Mouse (Mus musculus) hindbrain, embryonic 13.5 days (tissue): ENCODE measurements around the gene Gstm5. TPM values are rescaled to one million over a fixed set of nuclear protein-coding genes. Genes with fewer than 3 reads are reported as not detected.

ENCODE experiments used
- ATAC-seq: fragments of 200-750 bp; cut with Nextera tagmentation; 2 replicates; pipeline ENCODE4 v1.8.0; 2017; ENCODE audit warnings: moderate TSS enrichment; ENCODE audit not compliant: low FRiP score
- H3K27ac ChIP-seq: fragments of 300-500 bp; sonication (generic); 2 replicates; pipeline ENCODE4 v1.5.1; 2015; ENCODE audit warnings: inconsistent platforms, mild to moderate bottlenecking, moderate library complexity
- H3K27me3 ChIP-seq: fragments of 300-500 bp; sonication (generic); 2 replicates; pipeline ENCODE4 v1.6.1; 2015; ENCODE audit warnings: mild to moderate bottlenecking, inconsistent platforms
- H3K36me3 ChIP-seq: fragments of 300-500 bp; sonication (generic); 2 replicates; pipeline ENCODE4 v1.6.1; 2015; ENCODE audit warnings: mild to moderate bottlenecking, inconsistent platforms
- H3K4me1 ChIP-seq: fragments of 300-500 bp; sonication (generic); replicated peaks from 2 replicates; pipeline ENCODE4 v1.6.1; 2015; ENCODE audit warnings: inconsistent platforms
- H3K4me2 ChIP-seq: fragments of 300-500 bp; sonication (generic); 2 replicates; pipeline ENCODE4 v1.6.1; 2015; ENCODE audit warnings: inconsistent platforms, mild to moderate bottlenecking, moderate library complexity
- H3K4me3 ChIP-seq: fragments of 300-500 bp; sonication (generic); 2 replicates; pipeline ENCODE4 v1.5.1; 2015; ENCODE audit warnings: mild to moderate bottlenecking, inconsistent platforms
- H3K9ac ChIP-seq: fragments of 300-500 bp; sonication (generic); 2 replicates; pipeline ENCODE4 v1.6.1; 2015; ENCODE audit warnings: mild to moderate bottlenecking, inconsistent platforms
- H3K9me3 ChIP-seq: fragments of 300-500 bp; sonication (generic); 2 replicates; pipeline ENCODE4 v1.6.1; 2016; ENCODE audit warnings: inconsistent platforms
- WGBS: fragments of 180-500 bp; shearing (Covaris S2); methylation state at CpG from one replicate; pipeline ENCODE4 v1.1.7; 2015; 5-methylcytosine and 5-hydroxymethylcytosine counted together
- polyA plus RNA-seq: library from polyadenylated mRNA; unstranded; fragments of >200 nt; fragmentation: Nextera tagmentation; extraction: Ambion mirVana; gene quantifications from 2 replicates; pipeline ENCODE4 v1.2.1, GENCODE M21; 2015

The Gstm5 gene
- polyA plus RNA-seq, 1 experiment from 2014 or later, result 243 TPM

GRCm38 (mm10) chr3:107862471-107862870 is 33.1 kb upstream of the Gstm5 start:
- H3K27me3 ChIP-seq, result no peaks in the 10 kb centered on the region; the same call in 1 of the 2 replicates
- H3K27ac ChIP-seq, result no peak overlapping the region
- H3K4me2 ChIP-seq, result no peak overlapping the region
- H3K4me1 ChIP-seq, result peaks cover 10% of the 10 kb centered on the region
- no peak overlapping the region for H3K4me3 ChIP-seq
- peak overlapping the region; percentile 35; the same call in 1 of the 2 replicates for H3K9ac ChIP-seq
- H3K36me3 ChIP-seq, result no peaks in the 10 kb centered on the region
- ATAC-seq, result no peak
- no peaks in the 10 kb centered on the region for H3K9me3 ChIP-seq
- WGBS, result 79% methylated on average over 2 of the region's 2 CpGs

- Histone ChIP-seq H3K27ac (0 out of 2 replicates have a peak overlapping the region, but pooled peaks have one; percentile 30), H3K36me3 (no peaks in the 10 kb centered on the region), H3K9ac (no peak overlapping the region), H3K27me3 (no peaks in the 10 kb centered on the region; the same call in 1 of the 2 replicates), H3K4me1 (peaks cover 11% of the 10 kb centered on the region), H3K4me3 (no peak overlapping the region), H3K4me2 (no peak overlapping the region), H3K9me3 (no peaks in the 10 kb centered on the region)
- no peak for ATAC-seq
- 80% methylated on average over 5 of the region's 5 CpGs for WGBS
These were observed 32.1 kb upstream of the Gstm5 start for GRCm38 (mm10) chr3:107863471-107863870.

- WGBS, result 14% methylated on average over 2 of the region's 2 CpGs
- ATAC-seq, result peak; percentile 83
- H3K9me3 ChIP-seq, result no peaks in the 10 kb centered on the region
- no peak overlapping the region for H3K9ac ChIP-seq
- no peaks in the 10 kb centered on the region; the same call in 1 of the 2 replicates for H3K27me3 ChIP-seq
- H3K36me3 ChIP-seq, result no peaks in the 10 kb centered on the region
- H3K4me3 ChIP-seq, result no peak overlapping the region
- peaks cover 17% of the 10 kb centered on the region for H3K4me1 ChIP-seq
- H3K4me2 ChIP-seq, result no peak overlapping the region
- H3K27ac ChIP-seq, result 0 out of 2 replicates have a peak overlapping the region, but pooled peaks have one; percentile 30
These were observed 31.6 kb upstream of the Gstm5 start for GRCm38 (mm10) chr3:107863898-107864603.

- Histone ChIP-seq H3K27me3 (no peaks in the 10 kb centered on the region; the same call in 1 of the 2 replicates), H3K9ac (no peak overlapping the region), H3K4me1 (peaks cover 27% of the 10 kb centered on the region), H3K4me3 (no peak overlapping the region), H3K4me2 (no peak overlapping the region), H3K36me3 (no peaks in the 10 kb centered on the region), H3K27ac (no peak overlapping the region), H3K9me3 (no peaks in the 10 kb centered on the region)
- 66% methylated on average over 10 of the region's 10 CpGs for WGBS
- no peak for ATAC-seq
These were observed 30.1 kb upstream of the Gstm5 start for GRCm38 (mm10) chr3:107865364-107866091.

- Histone ChIP-seq H3K27me3 (no peaks in the 10 kb centered on the region; the same call in 1 of the 2 replicates), H3K9me3 (no peaks in the 10 kb centered on the region), H3K27ac (no peak overlapping the region), H3K36me3 (no peaks in the 10 kb centered on the region), H3K4me3 (no peak overlapping the region), H3K4me2 (no peak overlapping the region), H3K9ac (no peak overlapping the region), H3K4me1 (peaks cover 27% of the 10 kb centered on the region)
- WGBS, result 6% methylated on average over 8 of the region's 8 CpGs
- peak; percentile 36 for ATAC-seq
These were observed 28.5 kb upstream of the Gstm5 start for GRCm38 (mm10) chr3:107867086-107867485.

GRCm38 (mm10) chr3:107868452-107868851 is 27.2 kb upstream of the Gstm5 start:
- H3K9ac ChIP-seq, result no peak overlapping the region
- no peaks in the 10 kb centered on the region; the same call in 1 of the 2 replicates for H3K27me3 ChIP-seq
- no peak overlapping the region for H3K4me3 ChIP-seq
- WGBS, result 93% methylated on average over 22 of the region's 22 CpGs
- H3K4me1 ChIP-seq, result peaks cover 24% of the 10 kb centered on the region
- no peak overlapping the region for H3K4me2 ChIP-seq
- H3K36me3 ChIP-seq, result no peaks in the 10 kb centered on the region
- ATAC-seq, result no peak
- no peak overlapping the region for H3K27ac ChIP-seq
- H3K9me3 ChIP-seq, result no peaks in the 10 kb centered on the region

GRCm38 (mm10) chr3:107869097-107869496 is 26.5 kb upstream of the Gstm5 start:
- Histone ChIP-seq H3K4me1 (peaks cover 20% of the 10 kb centered on the region), H3K36me3 (no peaks in the 10 kb centered on the region), H3K4me3 (no peak overlapping the region), H3K9me3 (no peaks in the 10 kb centered on the region), H3K4me2 (no peak overlapping the region), H3K9ac (peak overlapping the region; percentile 35; the same call in 1 of the 2 replicates), H3K27ac (peak overlapping the region; percentile 60), H3K27me3 (no peaks in the 10 kb centered on the region; the same call in 1 of the 2 replicates)
- 8% methylated on average over 7 of the region's 7 CpGs for WGBS
- 0 out of 2 replicates have a peak, but pooled peaks have one; percentile 29 for ATAC-seq

- Histone ChIP-seq H3K4me1 (peaks cover 20% of the 10 kb centered on the region), H3K4me3 (no peak overlapping the region), H3K36me3 (no peaks in the 10 kb centered on the region), H3K27ac (no peak overlapping the region), H3K4me2 (no peak overlapping the region), H3K9me3 (no peaks in the 10 kb centered on the region), H3K9ac (no peak overlapping the region), H3K27me3 (no peaks in the 10 kb centered on the region; the same call in 1 of the 2 replicates)
- WGBS, result 75% methylated on average over 4 of the region's 4 CpGs
- no peak for ATAC-seq
These were observed 25.7 kb upstream of the Gstm5 start for GRCm38 (mm10) chr3:107869925-107870324.

- whole genome bisulfite sequencing, result 83% methylated on average over 24 of the region's 24 CpGs
- Histone ChIP-seq H3K4me2 (no peak overlapping the region), H3K9ac (no peak overlapping the region), H3K4me3 (no peak overlapping the region), H3K36me3 (no peaks in the 10 kb centered on the region), H3K27ac (no peak overlapping the region), H3K27me3 (no peaks in the 10 kb centered on the region), H3K4me1 (peaks cover 15% of the 10 kb centered on the region), H3K9me3 (no peaks in the 10 kb centered on the region)
- ATAC-seq, result no peak
These were observed 22.0 kb upstream of the Gstm5 start for GRCm38 (mm10) chr3:107873335-107874251.

- H3K27me3 ChIP-seq, result no peaks in the 10 kb centered on the region
- no peak overlapping the region for H3K4me2 ChIP-seq
- H3K9ac ChIP-seq, result no peak overlapping the region
- H3K9me3 ChIP-seq, result no peaks in the 10 kb centered on the region
- no peaks in the 10 kb centered on the region for H3K36me3 ChIP-seq
- no peak for ATAC-seq
- no peak overlapping the region for H3K4me3 ChIP-seq
- no peak overlapping the region for H3K27ac ChIP-seq
- H3K4me1 ChIP-seq, result no peaks in the 10 kb centered on the region
- 72% methylated on average over 6 of the region's 6 CpGs for WGBS
These were observed 20.4 kb upstream of the Gstm5 start for GRCm38 (mm10) chr3:107875231-107875630.

- Histone ChIP-seq H3K9ac (no peak within 1 kb of the TSS), H3K4me3 (no peak within 1 kb of the TSS), H3K4me1 (no peaks in the 10 kb centered on the region), H3K9me3 (no peaks in the 10 kb centered on the region), H3K4me2 (no peak within 1 kb of the TSS), H3K36me3 (no peaks in the 10 kb centered on the region), H3K27ac (no peak within 1 kb of the TSS), H3K27me3 (no peaks in the 10 kb centered on the region)
- no peak for ATAC-seq
- 92% methylated on average over 5 of the region's 5 CpGs for whole genome bisulfite sequencing
These were observed 18.6 kb upstream of the Gstm5 start, which contains the start of gene Eps8l3 for GRCm38 (mm10) chr3:107877005-107877404. Gene Eps8l3 (plus strand): TSS chr3:107877229.
